Comparison of ENCODE assay signal across 7 mouse cellular contexts in the genomic region with DNA sequence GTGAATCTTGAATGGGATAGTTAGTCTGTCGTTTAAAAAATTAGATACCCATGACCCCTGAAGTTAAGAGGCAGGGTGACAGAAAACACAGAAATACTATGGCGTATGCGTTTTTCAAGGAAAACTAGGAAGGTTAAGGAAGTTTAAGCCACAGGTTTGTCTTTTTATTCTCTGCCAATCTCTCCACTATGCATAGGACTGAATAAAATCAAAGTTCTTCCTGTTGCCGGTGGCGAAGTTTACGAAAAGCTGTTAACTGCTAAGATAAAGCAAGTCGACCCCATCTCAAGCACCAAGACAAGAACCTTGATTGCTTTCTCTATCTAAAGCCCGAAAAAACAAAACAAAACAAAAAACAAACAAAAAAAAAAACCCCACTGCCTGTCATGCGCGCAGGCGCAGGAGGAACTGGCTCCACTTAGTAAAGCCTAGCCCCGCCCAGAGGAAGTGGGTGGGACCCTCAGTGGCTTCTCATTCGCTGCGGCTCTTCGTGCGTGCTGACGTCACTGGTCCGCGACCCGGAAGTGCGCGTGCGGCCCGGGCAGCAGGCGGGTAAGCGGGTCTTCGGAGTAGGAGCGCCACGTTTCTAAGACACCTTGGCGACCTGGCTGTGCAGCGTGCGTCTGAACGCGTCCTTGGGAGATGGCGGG. TPM values are rescaled to one million over a fixed set of nuclear protein-coding genes. Genes with fewer than 3 reads are reported as not detected.
A peak's percentile ranks its signal among the peaks of the same experiment; 100 is the strongest.
DNase-seq lines count a peak whose midpoint lies in the region; ATAC-seq lines count a peak whose summit lies in the region.

A gene (plus strand): TSS at position 481 of the 650 bp plus-strand sequence.

- no peaks in the 10 kb centered on the region for H3K27me3 ChIP-seq in embryonic facial prominence, embryonic 11.5 days (ENCODE audit: control insufficient read depth, insufficient read depth, low read length)
- H3K27me3 ChIP-seq in limb, embryonic 10.5 days (ENCODE audit: low read depth, poor library complexity, severe bottlenecking) = no peaks in the 10 kb centered on the region
- peaks cover 4% of the 10 kb centered on the region; the same call in 1 of the 2 replicates for H3K27me3 ChIP-seq in midbrain, embryonic 13.5 days

- no peaks in the 10 kb centered on the region for H3K9me3 ChIP-seq in embryonic facial prominence, embryonic 11.5 days (replicated peaks; ENCODE audit: control insufficient read depth, low read length)
- H3K9me3 ChIP-seq in limb, embryonic 10.5 days (replicated peaks) = no peaks in the 10 kb centered on the region
- no peaks in the 10 kb centered on the region for H3K9me3 ChIP-seq in midbrain, embryonic 13.5 days

- H3K4me1 ChIP-seq in embryonic facial prominence, embryonic 11.5 days (ENCODE audit: control insufficient read depth, insufficient read depth, low read length) = no peaks in the 10 kb centered on the region
- H3K4me1 ChIP-seq in limb, embryonic 10.5 days = peaks cover 11% of the 10 kb centered on the region
- H3K4me1 ChIP-seq in midbrain, embryonic 13.5 days (replicated peaks) = peaks cover 12% of the 10 kb centered on the region

- WGBS in embryonic facial prominence, embryonic 11.5 days = 9% methylated on average over 35 of the region's 35 CpGs
- 8% methylated on average over 35 of the region's 35 CpGs for WGBS in limb, embryonic 10.5 days
- WGBS in midbrain, embryonic 13.5 days = 9% methylated on average over 35 of the region's 35 CpGs

- peak within 1 kb of the TSS; percentile 57 for H3K4me2 ChIP-seq in embryonic facial prominence, embryonic 11.5 days (ENCODE audit: low read depth, low read length)
- H3K4me2 ChIP-seq in midbrain, embryonic 13.5 days (replicated peaks) = peak within 1 kb of the TSS; percentile 96

- no peaks in the 10 kb centered on the region for H3K36me3 ChIP-seq in embryonic facial prominence, embryonic 11.5 days (replicated peaks; ENCODE audit: control insufficient read depth, insufficient read depth, low read depth, low read length)
- peaks cover 26% of the 10 kb centered on the region for H3K36me3 ChIP-seq in limb, embryonic 10.5 days
- H3K36me3 ChIP-seq in midbrain, embryonic 13.5 days = peaks cover 17% of the 10 kb centered on the region

- peak within 1 kb of the TSS; percentile 84 for H3K4me3 ChIP-seq in embryonic facial prominence, embryonic 11.5 days (ENCODE audit: low read depth, low read length)
- H3K4me3 ChIP-seq in limb, embryonic 10.5 days = peak within 1 kb of the TSS; percentile 82
- peak within 1 kb of the TSS; percentile 80 for H3K4me3 ChIP-seq in midbrain, embryonic 13.5 days (replicated peaks)

- H3K27ac ChIP-seq in embryonic facial prominence, embryonic 11.5 days (replicated peaks; ENCODE audit: low read depth, low read length) = no peak within 1 kb of the TSS
- peak within 1 kb of the TSS; percentile 83 for H3K27ac ChIP-seq in limb, embryonic 10.5 days
- H3K27ac ChIP-seq in midbrain, embryonic 13.5 days = no peak within 1 kb of the TSS; the same call in 1 of the 2 replicates

- peak; percentile 99 for DNase-seq in adrenal gland, postnatal 14 days
- DNase-seq in embryonic facial prominence, embryonic 11.5 days (ENCODE audit: low spot score) = peak; percentile 97
- peak; percentile 97 for DNase-seq in kidney, adult 11 months
- peak; percentile 98 for DNase-seq in limb, embryonic 10.5 days (ENCODE audit: low spot score)
- peak; percentile 94 for DNase-seq in spleen, adult 12 weeks (ENCODE audit: low spot score)

- H3K9ac ChIP-seq in embryonic facial prominence, embryonic 11.5 days (replicated peaks; ENCODE audit: low read length) = peak within 1 kb of the TSS; percentile 62
- peak within 1 kb of the TSS; percentile 77 for H3K9ac ChIP-seq in midbrain, embryonic 13.5 days (replicated peaks)

- ATAC-seq in embryonic facial prominence, embryonic 11.5 days (replicated peaks; ENCODE audit: insufficient number of reproducible peaks, low FRiP score, low TSS enrichment, low read depth) = peak; percentile 98
- peak; percentile 99 for ATAC-seq in granulocyte monocyte progenitor cell, adult 5-6 weeks (replicated peaks; ENCODE audit: poor library complexity, severe bottlenecking)
- peak; percentile 99 for ATAC-seq in midbrain, embryonic 13.5 days

RNA-seq across cellular contexts. Expression of the gene that starts here (rescaled TPM):
- total RNA-seq in adrenal gland, postnatal 14 days (2021) = 52.6 and 55.7 TPM in 2 replicates
- polyA plus RNA-seq in embryonic facial prominence, embryonic 11.5 days (2014; fragmentation: Nextera tagmentation; extraction: Ambion mirVana) = 79.2 and 91.4 TPM in 2 replicates
- 41.2 and 45.9 TPM in 2 replicates for total RNA-seq in granulocyte monocyte progenitor cell, adult 5-6 weeks (2014; fragmentation: Nextera tagmentation)
- total RNA-seq in granulocyte monocyte progenitor cell, adult 5-6 weeks (2017) = 103 and 109 TPM in 2 replicates
- polyA plus RNA-seq in limb, embryonic 10.5 days (2016; fragmentation: Nextera tagmentation; extraction: Ambion mirVana) = 66.4 and 68.5 TPM in 2 replicates
- polyA plus RNA-seq in midbrain, embryonic 13.5 days (2015; fragmentation: Nextera tagmentation; extraction: Ambion mirVana) = 67.1 and 68.5 TPM in 2 replicates
